ENCODE assay signal across 36 mouse cellular contexts in the genomic region with DNA sequence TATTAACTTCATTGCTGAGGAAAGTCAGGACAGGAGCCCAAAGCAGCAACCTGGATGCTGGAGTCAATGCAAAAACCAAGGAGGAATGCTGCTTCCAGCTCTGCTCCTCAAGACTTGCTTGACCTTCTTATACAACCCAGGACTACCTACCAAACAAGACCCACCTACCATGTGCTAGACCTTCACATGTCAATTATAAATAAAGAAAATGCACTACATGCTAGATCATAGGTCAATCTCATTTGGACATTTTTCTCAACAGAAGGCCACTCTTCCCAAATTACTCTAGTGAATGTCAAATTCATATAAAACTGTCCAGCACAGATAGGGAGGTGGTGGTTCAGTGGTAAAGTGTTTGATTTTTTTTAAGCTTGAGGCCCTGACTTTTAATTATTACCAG. TPM values are rescaled to one million over a fixed set of nuclear protein-coding genes. Genes with fewer than 3 reads are reported as not detected.
"Had no signal": no experiment of that assay in that cellular context is flagged by ENCODE, and none has a peak within 500 bp of the region (broad histone marks: within the 10 kb centered on the region; RNA-seq: fewer than 3 reads in every experiment).

Gene Slco1a1 (minus strand): TSS at position 101 of the 400 bp plus-strand sequence.

- H3K9ac ChIP-seq: embryonic facial prominence, embryonic 12.5 days; embryonic facial prominence, embryonic 13.5 days; embryonic facial prominence, embryonic 15.5 days; forebrain, embryonic 12.5 days; forebrain, embryonic 13.5 days; forebrain, embryonic 15.5 days; forebrain, postnatal 0 days had no signal

- H3K27me3 ChIP-seq: embryonic facial prominence, embryonic 12.5 days; embryonic facial prominence, embryonic 13.5 days; embryonic facial prominence, embryonic 15.5 days; forebrain, embryonic 12.5 days; forebrain, embryonic 13.5 days; forebrain, embryonic 15.5 days had no signal

- DNase-seq: cerebellum, adult 2 months; cerebellum, adult 8-10 months; cerebellum, adult 9-10 months; cerebellum, adult 9-11 months; cerebellum, postnatal 10 days; cerebellum, postnatal 14 days; cerebellum, postnatal 25 days; cerebellum, postnatal 36 days; embryo, embryonic 11 days; forebrain, postnatal 0 days; gastrocnemius, adult 2 months; gastrocnemius, postnatal 10 days; gastrocnemius, postnatal 14 days; gastrocnemius, postnatal 25 days; gastrocnemius, postnatal 36 days; heart, adult 18-20 months had no signal

- H3K4me1 ChIP-seq: embryonic facial prominence, embryonic 10.5 days; embryonic facial prominence, embryonic 12.5 days; embryonic facial prominence, embryonic 13.5 days; embryonic facial prominence, embryonic 15.5 days; forebrain, embryonic 10.5 days; forebrain, embryonic 12.5 days; forebrain, embryonic 13.5 days; forebrain, embryonic 15.5 days had no signal

- H3K4me3 ChIP-seq: embryonic facial prominence, embryonic 10.5 days; embryonic facial prominence, embryonic 12.5 days; embryonic facial prominence, embryonic 13.5 days; embryonic facial prominence, embryonic 15.5 days; erythroblast, embryonic 14.5 days; forebrain, embryonic 10.5 days; forebrain, embryonic 12.5 days; forebrain, embryonic 13.5 days; forebrain, embryonic 15.5 days; gastrocnemius, adult 2 months had no signal

- H3K4me2 ChIP-seq: embryonic facial prominence, embryonic 12.5 days; embryonic facial prominence, embryonic 13.5 days; embryonic facial prominence, embryonic 15.5 days; forebrain, embryonic 12.5 days; forebrain, embryonic 13.5 days; forebrain, embryonic 15.5 days had no signal

- H3K36me3 ChIP-seq: embryonic facial prominence, embryonic 10.5 days; embryonic facial prominence, embryonic 12.5 days; embryonic facial prominence, embryonic 13.5 days; embryonic facial prominence, embryonic 15.5 days; forebrain, embryonic 10.5 days; forebrain, embryonic 12.5 days; forebrain, embryonic 15.5 days had no signal

- H3K27ac ChIP-seq: embryonic facial prominence, embryonic 10.5 days; embryonic facial prominence, embryonic 12.5 days; embryonic facial prominence, embryonic 13.5 days; embryonic facial prominence, embryonic 15.5 days; forebrain, embryonic 10.5 days; forebrain, embryonic 12.5 days; forebrain, embryonic 13.5 days; forebrain, embryonic 15.5 days; gastrocnemius, adult 2 months had no signal

- H3K9me3 ChIP-seq: embryonic facial prominence, embryonic 10.5 days; embryonic facial prominence, embryonic 12.5 days; embryonic facial prominence, embryonic 13.5 days; embryonic facial prominence, embryonic 15.5 days; forebrain, embryonic 10.5 days; forebrain, embryonic 12.5 days; forebrain, embryonic 13.5 days; forebrain, embryonic 15.5 days had no signal

- ATAC-seq: forebrain, embryonic 13.5 days; forebrain, embryonic 14.5 days; forebrain, embryonic 15.5 days; forebrain, embryonic 16.5 days; forebrain, postnatal 0 days had no signal

RNA-seq across cellular contexts. Expression of gene Slco1a1, which starts in this region (rescaled TPM):
- total RNA-seq: common myeloid progenitor, adult 5-6 weeks; forebrain, postnatal 0 days; gastrocnemius, adult 18-20 months; gastrocnemius, adult 2 months; gastrocnemius, postnatal 10 days; gastrocnemius, postnatal 14 days; gastrocnemius, postnatal 25 days; gastrocnemius, postnatal 36 days; gastrocnemius, postnatal 4 days; granulocyte monocyte progenitor cell, adult 5-6 weeks; heart, adult 18-20 months had no signal
- polyA plus RNA-seq: cerebellum, adult 2 months; embryonic facial prominence, embryonic 10.5 days; embryonic facial prominence, embryonic 11.5 days; embryonic facial prominence, embryonic 12.5 days; embryonic facial prominence, embryonic 13.5 days; embryonic facial prominence, embryonic 14.5 days; embryonic facial prominence, embryonic 15.5 days; erythroblast, embryonic 14.5 days; forebrain, embryonic 10.5 days; forebrain, embryonic 11.5 days; forebrain, embryonic 12.5 days; forebrain, embryonic 13.5 days; forebrain, embryonic 14.5 days; forebrain, embryonic 15.5 days; forebrain, embryonic 16.5 days; forebrain, postnatal 0 days; frontal cortex, adult 2 months; gonadal fat pad, adult 2 months had no signal
